Mouse (Mus musculus): ENCODE measurements around the gene Tfpt.
"Not testable (repeated sequence)": the region's sequence is repeated elsewhere in the genome, so short reads cannot be mapped to it uniquely, and the experiment has no call there.

Tfpt gene

GRCm38 (mm10) chr7:3578196-3578595, 51.5 kb downstream of the Tfpt start:
- DNase-seq (ENCODE audit: low read depth, low spot score) = peak; percentile 70

- DNase-seq (ENCODE audit: low read depth, low spot score) = no peak
These were observed 53.2 kb downstream of the Tfpt start for GRCm38 (mm10) chr7:3576354-3577124.

GRCm38 (mm10) chr7:3574216-3574615, 55.5 kb downstream of the Tfpt start:
- DNase-seq (ENCODE audit: low read depth, low spot score) = no peak

GRCm38 (mm10) chr7:3571847-3572246, 57.9 kb downstream of the Tfpt start:
- DNase-seq (ENCODE audit: low read depth, low spot score) = no peak

- not testable (repeated sequence) for DNase-seq (ENCODE audit: low read depth, low spot score)
These were observed 59.1 kb downstream of the Tfpt start for GRCm38 (mm10) chr7:3570580-3570979.

Data from A20 (cell line).